Mouse (Mus musculus): ENCODE measurements around the gene Tmed1. TPM values are rescaled to one million over a fixed set of nuclear protein-coding genes. Genes with fewer than 3 reads are reported as not detected.
"Not testable (repeated sequence)": the region's sequence is repeated elsewhere in the genome, so short reads cannot be mapped to it uniquely, and the experiment has no call there.

The Tmed1 gene
- polyA plus RNA-seq, 1 experiment from 2014 or later: 52.7 TPM

DNA sequence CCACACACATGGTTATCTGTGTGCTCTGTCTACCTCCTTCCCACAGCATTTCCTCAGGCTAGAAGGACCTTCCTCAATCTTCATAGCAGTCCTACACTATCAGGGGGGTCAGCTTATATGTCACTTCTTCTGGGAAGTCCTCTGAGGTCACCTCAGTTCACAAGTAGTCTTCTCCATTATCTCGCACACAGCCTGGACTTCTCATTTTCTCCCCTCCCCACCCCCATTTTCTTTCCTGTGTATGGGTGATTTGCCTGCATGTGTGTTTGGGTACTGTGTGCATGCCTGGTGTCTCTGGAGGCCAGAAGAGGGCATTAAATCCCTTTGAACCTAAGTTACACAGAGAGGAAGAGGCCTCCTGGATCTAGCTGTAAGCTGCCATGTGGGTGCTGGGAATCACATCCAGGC lies 17.9 kb upstream of the Tmed1 start:
- no peak for ATAC-seq
- Histone ChIP-seq H3K36me3 (ENCODE audit: control insufficient read depth, insufficient read depth) (no peaks in the 10 kb centered on the region), H3K9me3 (ENCODE audit: control insufficient read depth, low read length) (no peaks in the 10 kb centered on the region), H3K4me2 (ENCODE audit: low read length) (no peak overlapping the region), H3K27ac (ENCODE audit: low read length) (no peak overlapping the region), H3K9ac (replicated peaks; ENCODE audit: low read depth, low read length) (no peak overlapping the region), H3K27me3 (replicated peaks; ENCODE audit: control insufficient read depth, insufficient read depth, low read length) (no peaks in the 10 kb centered on the region), H3K4me1 (replicated peaks; ENCODE audit: control insufficient read depth, insufficient read depth, low read length) (no peaks in the 10 kb centered on the region), H3K4me3 (replicated peaks; ENCODE audit: low read length) (no peak overlapping the region)
- WGBS: 77% methylated on average over 1 of the region's 1 CpGs

DNA sequence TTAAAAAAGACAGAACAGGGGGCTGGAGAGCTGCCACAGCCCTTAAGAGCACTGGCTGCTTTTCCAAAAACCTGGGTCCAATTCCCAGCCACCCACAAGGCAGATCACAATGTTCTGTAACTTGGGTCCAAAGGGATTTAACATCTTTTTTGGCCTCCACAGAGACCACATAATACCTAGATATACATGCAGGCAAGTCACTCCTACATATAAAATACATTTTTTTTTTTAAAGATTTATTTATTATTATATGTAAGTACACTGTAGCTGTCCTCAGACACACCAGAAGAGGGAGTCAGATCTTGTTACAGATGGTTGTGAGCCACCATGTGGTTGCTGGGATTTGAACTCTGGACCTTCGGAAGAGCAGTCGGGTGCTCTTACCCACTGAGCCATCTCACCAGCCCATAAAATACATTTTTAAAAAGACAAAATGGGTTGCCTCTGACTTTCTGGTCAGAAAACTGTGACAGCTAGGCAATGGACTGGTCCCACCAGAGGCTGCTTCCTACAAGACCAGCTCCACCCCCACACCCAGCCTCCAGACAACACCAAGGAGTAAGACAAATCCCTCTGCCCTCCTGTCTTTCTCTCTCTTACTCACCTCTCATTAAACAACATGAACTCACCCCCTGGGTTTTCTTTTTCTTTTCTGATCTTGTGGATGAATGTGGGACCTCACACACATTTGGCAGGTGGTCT lies 17.2 kb upstream of the Tmed1 start:
- Histone ChIP-seq H3K27ac (ENCODE audit: low read length) (no peak overlapping the region), H3K4me3 (replicated peaks; ENCODE audit: low read length) (no peak overlapping the region), H3K9ac (replicated peaks; ENCODE audit: low read depth, low read length) (no peak overlapping the region), H3K4me2 (ENCODE audit: low read length) (no peak overlapping the region), H3K36me3 (ENCODE audit: control insufficient read depth, insufficient read depth) (no peaks in the 10 kb centered on the region), H3K27me3 (replicated peaks; ENCODE audit: control insufficient read depth, insufficient read depth, low read length) (no peaks in the 10 kb centered on the region), H3K9me3 (ENCODE audit: control insufficient read depth, low read length) (no peaks in the 10 kb centered on the region), H3K4me1 (replicated peaks; ENCODE audit: control insufficient read depth, insufficient read depth, low read length) (no peaks in the 10 kb centered on the region)
- no peak for ATAC-seq
- 96% methylated on average over 2 of the region's 2 CpGs for WGBS

DNA sequence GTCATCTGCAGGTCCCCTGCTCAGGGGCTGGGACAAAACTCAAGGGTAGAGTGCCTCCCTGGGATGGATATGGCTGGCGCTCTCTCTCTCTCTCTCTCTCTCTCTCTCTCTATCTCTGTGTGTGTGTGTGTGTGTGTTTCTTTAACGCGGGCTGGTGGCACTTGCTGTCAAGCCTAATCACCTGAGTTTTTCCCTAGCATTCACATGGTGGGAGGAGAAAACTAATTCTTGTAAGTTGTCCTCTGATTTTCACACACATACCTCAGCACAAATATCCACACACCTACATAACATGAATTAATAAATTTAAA lies 16.5 kb upstream of the Tmed1 start:
- H3K9me3 ChIP-seq (ENCODE audit: control insufficient read depth, low read length): no peaks in the 10 kb centered on the region
- no peak for ATAC-seq
- no peaks in the 10 kb centered on the region for H3K4me1 ChIP-seq (replicated peaks; ENCODE audit: control insufficient read depth, insufficient read depth, low read length)
- H3K4me3 ChIP-seq (replicated peaks; ENCODE audit: low read length): no peak overlapping the region
- 94% methylated on average over 3 of the region's 3 CpGs for WGBS
- H3K27ac ChIP-seq (ENCODE audit: low read length): no peak overlapping the region
- no peak overlapping the region for H3K4me2 ChIP-seq (ENCODE audit: low read length)
- H3K36me3 ChIP-seq (ENCODE audit: control insufficient read depth, insufficient read depth): no peaks in the 10 kb centered on the region
- no peak overlapping the region for H3K9ac ChIP-seq (replicated peaks; ENCODE audit: low read depth, low read length)
- H3K27me3 ChIP-seq (replicated peaks; ENCODE audit: control insufficient read depth, insufficient read depth, low read length): no peaks in the 10 kb centered on the region

DNA sequence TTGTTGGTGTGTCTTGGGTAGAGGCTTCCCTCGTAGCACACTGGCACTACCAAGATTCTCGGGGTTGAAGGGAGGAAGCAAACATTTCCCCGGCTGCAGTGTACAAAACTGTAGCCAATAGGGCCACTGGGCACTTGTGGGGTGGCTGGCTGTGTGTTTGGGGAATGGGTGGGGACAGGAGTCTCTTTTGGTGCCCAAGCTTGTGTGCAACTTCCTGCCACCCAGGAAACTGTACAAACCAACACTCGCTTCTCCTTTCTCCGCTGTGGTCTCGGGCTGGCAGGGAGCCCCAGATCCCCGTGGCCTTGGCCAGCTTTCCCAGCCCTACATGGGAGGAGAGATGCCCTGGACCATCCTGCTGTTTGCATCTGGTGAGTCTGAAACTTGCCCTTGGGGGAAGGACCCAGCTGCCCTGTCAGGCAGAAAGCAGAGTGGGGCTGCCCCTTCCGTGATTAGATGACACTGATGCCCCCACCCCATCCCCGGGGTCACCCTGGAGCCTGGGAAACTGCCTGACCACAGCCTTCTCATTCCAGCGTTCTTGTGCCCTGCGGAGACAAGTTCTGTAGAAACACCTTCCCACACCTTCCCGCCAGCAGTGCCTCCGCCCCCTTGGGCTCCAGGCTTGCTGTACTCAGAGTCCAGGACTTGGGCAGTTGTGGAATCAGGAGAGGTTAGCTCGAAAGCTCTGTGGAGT lies 16.0 kb upstream of the Tmed1 start, which contains the start of gene AB124611:
Gene AB124611 (plus strand): TSS at position 240 of the 697 bp plus-strand sequence.
- H3K4me2 ChIP-seq (ENCODE audit: low read length): no peak within 1 kb of the TSS
- no peak within 1 kb of the TSS for H3K27ac ChIP-seq (ENCODE audit: low read length)
- no peak within 1 kb of the TSS for H3K4me3 ChIP-seq (replicated peaks; ENCODE audit: low read length)
- no peaks in the 10 kb centered on the region for H3K27me3 ChIP-seq (replicated peaks; ENCODE audit: control insufficient read depth, insufficient read depth, low read length)
- H3K36me3 ChIP-seq (ENCODE audit: control insufficient read depth, insufficient read depth): no peaks in the 10 kb centered on the region
- no peak for ATAC-seq
- H3K4me1 ChIP-seq (replicated peaks; ENCODE audit: control insufficient read depth, insufficient read depth, low read length): no peaks in the 10 kb centered on the region
- 65% methylated on average over 14 of the region's 14 CpGs for WGBS
- no peaks in the 10 kb centered on the region for H3K9me3 ChIP-seq (ENCODE audit: control insufficient read depth, low read length)
- H3K9ac ChIP-seq (replicated peaks; ENCODE audit: low read depth, low read length): no peak within 1 kb of the TSS

DNA sequence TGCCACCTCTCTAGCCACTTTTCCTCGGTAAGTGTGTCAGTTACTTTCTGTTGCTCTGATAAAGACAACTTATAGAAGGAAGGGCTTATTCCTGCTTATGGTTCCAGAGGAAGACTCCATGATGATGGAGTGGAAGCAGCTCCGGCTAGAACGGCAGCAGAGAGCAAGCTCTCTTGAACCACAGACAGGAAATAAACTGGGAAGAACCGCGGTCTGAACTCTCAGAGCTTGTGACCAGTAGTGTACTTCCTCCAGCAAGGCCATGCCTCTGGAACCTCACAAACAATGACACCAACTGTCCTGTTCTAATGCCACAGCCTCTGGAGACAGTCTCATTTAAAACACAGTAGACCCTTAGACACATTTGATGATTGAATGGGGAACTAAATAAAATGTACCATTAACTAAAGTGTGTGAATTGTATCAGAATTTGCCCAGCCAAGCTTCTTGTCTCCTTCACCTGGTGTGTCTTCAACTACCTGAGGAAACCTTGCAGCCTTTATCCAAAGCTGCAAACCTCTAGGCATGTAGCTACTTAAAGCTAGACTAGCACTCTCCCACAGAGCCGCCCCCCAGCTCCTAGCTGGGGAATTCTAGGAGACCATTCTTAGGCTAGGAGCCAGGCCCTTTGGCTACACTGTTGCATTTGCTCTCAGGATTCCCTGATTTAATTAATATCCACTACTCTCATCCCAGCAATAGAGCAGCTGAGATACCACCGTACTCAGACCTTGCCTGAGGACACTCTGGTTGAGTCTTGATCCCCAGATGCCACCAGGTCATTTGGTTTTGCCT lies 15.3 kb upstream of the Tmed1 start:
- no peaks in the 10 kb centered on the region for H3K36me3 ChIP-seq (ENCODE audit: control insufficient read depth, insufficient read depth)
- no peaks in the 10 kb centered on the region for H3K27me3 ChIP-seq (replicated peaks; ENCODE audit: control insufficient read depth, insufficient read depth, low read length)
- H3K4me1 ChIP-seq (replicated peaks; ENCODE audit: control insufficient read depth, insufficient read depth, low read length): no peaks in the 10 kb centered on the region
- ATAC-seq: no peak
- no peak overlapping the region for H3K27ac ChIP-seq (ENCODE audit: low read length)
- H3K9me3 ChIP-seq (ENCODE audit: control insufficient read depth, low read length): no peaks in the 10 kb centered on the region
- no peak overlapping the region for H3K4me2 ChIP-seq (ENCODE audit: low read length)
- no peak overlapping the region for H3K9ac ChIP-seq (replicated peaks; ENCODE audit: low read depth, low read length)
- no peak overlapping the region for H3K4me3 ChIP-seq (replicated peaks; ENCODE audit: low read length)
- WGBS: 83% methylated on average over 7 of the region's 7 CpGs

DNA sequence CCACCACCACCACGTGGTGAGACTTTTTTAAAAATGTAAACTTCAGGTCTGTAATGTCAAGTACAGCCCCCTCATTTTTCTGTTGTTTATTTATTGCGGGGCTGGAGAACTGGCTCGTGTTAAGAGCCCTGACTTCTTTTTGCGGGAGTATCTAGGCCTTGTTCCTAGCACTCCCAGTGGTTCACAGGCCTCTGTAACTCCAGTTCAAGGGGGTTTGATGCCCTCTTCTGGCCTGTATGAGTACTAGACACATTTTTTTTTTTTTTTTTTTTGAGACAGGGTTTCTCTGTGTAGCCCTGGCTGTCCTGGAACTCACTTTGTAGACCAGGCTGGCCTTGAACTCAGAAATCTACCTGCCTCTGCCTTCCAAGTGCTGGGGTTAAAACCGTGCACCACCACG lies 8.6 kb upstream of the Tmed1 start:
- 89% methylated on average over 6 of the region's 6 CpGs for WGBS
- H3K9me3 ChIP-seq (ENCODE audit: control insufficient read depth, low read length); H3K4me1 ChIP-seq (replicated peaks; ENCODE audit: control insufficient read depth, insufficient read depth, low read length); H3K4me2 ChIP-seq (ENCODE audit: low read length); H3K9ac ChIP-seq (replicated peaks; ENCODE audit: low read depth, low read length); H3K27ac ChIP-seq (ENCODE audit: low read length); H3K4me3 ChIP-seq (replicated peaks; ENCODE audit: low read length); ATAC-seq; H3K27me3 ChIP-seq (replicated peaks; ENCODE audit: control insufficient read depth, insufficient read depth, low read length); H3K36me3 ChIP-seq (ENCODE audit: control insufficient read depth, insufficient read depth): not testable (repeated sequence)

DNA sequence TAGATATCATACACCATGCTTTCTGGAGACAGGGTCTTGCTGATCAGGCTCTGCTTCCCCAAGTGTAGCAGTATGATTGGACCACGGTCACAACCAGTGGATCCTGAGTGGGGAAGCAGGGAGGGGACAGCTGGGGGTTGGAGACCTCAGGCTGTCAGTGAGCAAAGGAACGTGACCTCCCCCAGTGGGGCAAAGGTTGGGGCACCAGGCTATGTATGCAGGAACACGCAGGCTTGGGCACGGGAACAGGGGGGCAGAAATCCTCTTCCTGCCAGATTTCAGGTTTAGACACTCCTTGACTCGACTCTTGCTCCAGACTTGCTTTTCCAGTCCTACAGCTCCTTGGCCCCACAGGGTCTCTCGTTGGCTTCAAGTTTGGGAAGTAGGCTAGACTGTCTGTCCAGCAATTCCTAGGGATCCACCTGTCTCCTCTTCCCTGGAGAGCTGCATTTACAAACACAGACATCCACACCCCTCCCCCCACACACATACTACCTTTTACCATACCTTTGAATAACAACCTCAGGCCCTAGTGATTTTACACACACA lies 8.0 kb upstream of the Tmed1 start:
- Histone ChIP-seq H3K4me2 (ENCODE audit: low read length) (no peak overlapping the region), H3K4me1 (replicated peaks; ENCODE audit: control insufficient read depth, insufficient read depth, low read length) (no peaks in the 10 kb centered on the region), H3K9ac (replicated peaks; ENCODE audit: low read depth, low read length) (no peak overlapping the region), H3K9me3 (ENCODE audit: control insufficient read depth, low read length) (no peaks in the 10 kb centered on the region), H3K4me3 (replicated peaks; ENCODE audit: low read length) (no peak overlapping the region), H3K27me3 (replicated peaks; ENCODE audit: control insufficient read depth, insufficient read depth, low read length) (no peaks in the 10 kb centered on the region), H3K27ac (ENCODE audit: low read length) (no peak overlapping the region), H3K36me3 (ENCODE audit: control insufficient read depth, insufficient read depth) (no peaks in the 10 kb centered on the region)
- 89% methylated on average over 6 of the region's 6 CpGs for WGBS
- ATAC-seq: no peak

DNA sequence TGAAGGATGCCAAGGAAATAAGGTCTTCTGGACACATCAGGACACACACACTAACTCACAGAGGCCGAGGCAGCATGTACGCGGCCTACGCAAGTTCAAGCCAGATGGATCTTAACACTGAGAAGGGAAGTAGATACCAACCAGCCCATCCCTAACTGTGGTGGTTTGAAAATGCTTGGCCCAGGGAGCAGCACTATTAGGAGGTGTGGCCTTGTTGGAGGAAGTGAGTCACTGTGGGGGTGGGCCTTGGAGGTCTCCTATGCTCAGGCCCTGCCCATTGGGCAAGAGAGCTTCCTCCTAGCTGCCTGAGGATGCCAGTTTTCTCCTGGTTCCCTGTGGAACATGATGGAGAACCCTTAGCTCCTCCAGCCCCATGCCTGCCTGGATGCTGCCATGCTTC lies 3.4 kb upstream of the Tmed1 start:
- WGBS: 93% methylated on average over 4 of the region's 4 CpGs
- no peaks in the 10 kb centered on the region for H3K27me3 ChIP-seq (replicated peaks; ENCODE audit: control insufficient read depth, insufficient read depth, low read length)
- no peak overlapping the region for H3K4me3 ChIP-seq (replicated peaks; ENCODE audit: low read length)
- no peaks in the 10 kb centered on the region for H3K9me3 ChIP-seq (ENCODE audit: control insufficient read depth, low read length)
- H3K36me3 ChIP-seq (ENCODE audit: control insufficient read depth, insufficient read depth): no peaks in the 10 kb centered on the region
- H3K9ac ChIP-seq (replicated peaks; ENCODE audit: low read depth, low read length): no peak overlapping the region
- H3K4me2 ChIP-seq (ENCODE audit: low read length): no peak overlapping the region
- peaks cover 16% of the 10 kb centered on the region for H3K4me1 ChIP-seq (replicated peaks; ENCODE audit: control insufficient read depth, insufficient read depth, low read length)
- no peak for ATAC-seq
- no peak overlapping the region for H3K27ac ChIP-seq (ENCODE audit: low read length)

DNA sequence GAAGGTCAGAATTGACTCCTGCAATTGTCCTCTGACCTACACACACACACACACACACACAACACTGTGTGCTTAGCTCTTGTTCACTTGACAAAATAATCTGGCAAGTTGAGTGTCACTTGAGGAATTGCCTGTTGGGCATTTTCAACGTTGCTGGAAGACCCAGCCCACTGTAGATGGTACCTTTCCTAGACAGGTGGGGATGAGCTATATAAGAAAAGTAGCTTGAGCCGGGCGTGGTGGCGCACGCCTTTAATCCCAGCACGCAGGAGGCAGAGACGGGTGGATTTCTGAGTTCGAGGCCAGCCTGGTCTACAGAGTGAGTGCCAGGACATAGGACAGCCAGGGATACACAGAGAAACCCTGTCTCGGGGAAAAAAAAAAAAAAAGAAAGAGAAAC lies 1.0 kb upstream of the Tmed1 start:
- 82% methylated on average over 9 of the region's 9 CpGs for WGBS
- Histone ChIP-seq H3K36me3 (ENCODE audit: control insufficient read depth, insufficient read depth) (peaks cover 4% of the 10 kb centered on the region; the same call in 1 of the 2 replicates), H3K4me1 (replicated peaks; ENCODE audit: control insufficient read depth, insufficient read depth, low read length) (peaks cover 16% of the 10 kb centered on the region), H3K27me3 (replicated peaks; ENCODE audit: control insufficient read depth, insufficient read depth, low read length) (no peaks in the 10 kb centered on the region), H3K9me3 (ENCODE audit: control insufficient read depth, low read length) (no peaks in the 10 kb centered on the region), H3K9ac (replicated peaks; ENCODE audit: low read depth, low read length) (peak overlapping the region; percentile 79), H3K4me2 (ENCODE audit: low read length) (peak overlapping the region; percentile 78), H3K27ac (ENCODE audit: low read length) (peak overlapping the region; percentile 84), H3K4me3 (replicated peaks; ENCODE audit: low read length) (peak overlapping the region; percentile 79)
- no peak for ATAC-seq
